Mouse (Mus musculus): ENCODE measurements around the gene Ptcd1.

The Ptcd1 gene

DNA sequence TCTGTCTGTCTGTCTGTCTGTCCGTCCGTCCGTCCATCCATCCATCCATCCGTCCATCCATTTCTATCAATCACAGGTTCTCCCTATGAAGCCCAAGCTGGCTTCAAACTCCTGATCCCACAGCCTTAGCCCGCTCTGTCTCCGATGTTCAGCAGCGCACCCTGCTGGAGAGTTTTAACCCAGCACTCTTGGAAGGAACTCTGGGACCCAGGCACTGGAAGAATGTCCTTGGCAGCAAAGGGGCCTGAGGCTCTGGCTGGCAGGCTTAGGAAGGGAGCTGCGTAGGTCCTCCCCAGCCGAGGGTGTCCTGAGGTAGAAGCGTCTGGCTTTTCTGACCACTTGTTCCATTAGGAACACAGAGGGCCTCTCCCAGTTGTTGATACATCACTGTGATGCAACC is 50.0 kb downstream of the Ptcd1 start:
- in situ Hi-C loops (cut with MboI, MseI), result loop anchor here in 1 of 2 experiments (25.0 kb wide), 1 partner anchor 1670 kb away; the partner anchor contains the start of gene Usp12

DNA sequence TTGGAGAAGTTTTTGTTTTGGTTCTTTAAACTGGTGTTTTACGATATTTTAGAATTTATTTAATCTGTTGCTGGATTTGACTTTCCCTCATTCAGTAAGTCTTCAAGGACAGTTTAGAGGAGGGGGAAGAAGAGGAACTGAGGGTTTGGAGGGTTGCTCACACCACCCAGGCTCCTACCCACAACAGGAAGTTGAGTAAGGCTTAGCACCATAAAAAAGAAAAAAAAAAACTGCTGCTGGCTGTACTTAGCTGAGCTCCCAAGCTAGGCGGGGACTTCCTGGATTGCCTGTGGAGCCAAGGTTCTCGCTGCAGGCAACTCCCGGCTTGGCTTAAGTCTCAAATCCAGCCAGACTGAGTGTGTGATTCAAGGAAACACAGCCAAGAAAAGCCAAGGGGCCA is 50.6 kb downstream of the Ptcd1 start:
- in situ Hi-C loops (cut with MboI, MseI), result loop anchor here in 1 of 2 experiments (25.0 kb wide), 1 partner anchor 1671 kb away; the partner anchor contains the start of gene Usp12

DNA sequence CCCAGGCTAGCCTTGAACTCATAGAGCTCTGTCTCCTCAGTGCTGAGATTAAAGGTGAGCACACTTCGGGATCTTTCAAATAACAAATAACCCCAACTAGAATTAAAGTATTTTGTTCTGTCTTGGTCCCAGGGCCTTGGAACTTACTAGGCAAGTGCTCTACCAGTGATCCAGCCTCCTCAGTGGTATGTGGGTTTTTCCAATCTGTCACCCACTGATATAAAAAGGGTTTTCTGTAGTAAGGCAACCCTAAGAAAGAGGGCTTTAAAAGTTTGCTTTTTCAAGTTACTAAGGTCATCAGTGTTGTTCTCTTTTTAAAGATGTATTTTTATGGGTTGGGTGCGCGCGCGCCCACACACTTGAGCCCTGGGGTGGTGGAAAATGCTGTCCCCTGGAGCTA is 51.2 kb downstream of the Ptcd1 start:
- in situ Hi-C loops (cut with MboI, MseI), result loop anchor here in 1 of 2 experiments (25.0 kb wide), 1 partner anchor 1672 kb away; the partner anchor contains the start of gene Usp12

DNA sequence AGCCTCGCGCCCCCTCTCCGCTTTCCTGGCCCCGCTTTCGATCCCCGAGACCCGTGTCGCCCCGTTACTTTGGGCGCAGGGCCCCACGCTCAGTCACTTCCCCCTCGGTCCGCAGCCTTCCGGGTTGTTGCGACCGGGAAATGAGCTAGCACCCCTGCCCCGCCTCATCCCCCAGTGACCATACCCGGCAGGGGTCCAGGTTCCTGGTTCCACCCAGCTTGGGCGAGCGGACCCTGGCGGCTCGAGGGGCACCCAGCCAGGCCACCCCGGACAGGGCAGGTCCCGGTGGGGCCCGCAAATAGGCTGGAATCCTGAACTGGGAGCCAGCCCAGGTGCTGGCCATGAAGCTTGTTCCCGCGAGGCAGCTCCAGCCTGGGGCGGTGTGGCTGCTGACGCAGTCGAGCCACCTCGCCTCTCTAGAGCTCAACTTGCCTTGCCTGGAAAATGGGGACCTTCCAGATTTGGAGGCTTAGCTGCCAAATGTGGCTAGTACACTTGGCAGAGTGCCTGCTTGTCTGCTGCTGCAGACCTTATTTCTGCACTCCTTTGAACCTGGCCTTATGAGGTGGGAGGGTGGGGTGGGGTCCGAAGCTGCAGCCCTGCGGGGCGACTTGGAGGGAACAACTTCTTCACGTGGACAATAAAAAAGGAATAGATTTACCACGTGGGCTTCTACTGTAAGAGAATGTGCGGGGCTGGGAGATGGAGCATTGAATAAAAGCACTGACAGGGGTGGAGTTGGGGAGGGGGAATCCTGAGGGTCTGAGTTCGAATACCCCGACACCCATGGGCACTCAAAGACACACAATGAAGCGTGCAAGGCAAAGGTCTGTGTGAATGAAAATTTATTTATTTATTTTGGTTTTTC is 52.1 kb downstream of the Ptcd1 start:
- in situ Hi-C loops (cut with MboI, MseI), result loop anchor here in 1 of 2 experiments (25.0 kb wide), 1 partner anchor 1672 kb away; the partner anchor contains the start of gene Usp12

DNA sequence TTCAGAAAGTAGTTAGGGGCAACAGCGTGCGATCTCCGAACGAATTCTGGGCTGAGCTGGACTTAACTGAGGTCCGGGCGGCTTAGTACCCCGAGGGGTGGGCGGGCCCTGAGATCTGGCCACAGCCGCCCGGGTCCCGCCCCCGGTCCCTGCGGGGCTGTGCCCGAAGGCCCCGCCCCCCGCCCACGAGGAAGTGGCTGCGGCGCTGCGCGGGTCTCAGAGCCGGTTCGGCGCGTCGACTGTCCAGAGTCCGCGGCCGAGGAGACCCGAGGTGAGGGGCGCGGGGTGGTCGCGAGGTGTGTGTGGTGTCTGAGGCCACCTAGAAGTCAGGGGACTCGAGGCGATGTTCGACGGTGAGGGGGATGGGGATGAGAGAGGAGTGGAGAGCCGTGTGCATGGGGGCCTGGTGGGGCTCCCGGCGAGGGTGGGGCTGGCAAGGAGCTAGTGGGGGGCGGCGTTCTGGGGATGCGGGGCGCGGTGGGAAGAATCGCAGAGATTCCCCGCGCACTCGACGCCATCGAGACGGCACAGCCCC is 52.8 kb downstream of the Ptcd1 start, which contains the start of gene Arpc1b:
Gene Arpc1b (plus strand): TSS at position 145 of the 535 bp plus-strand sequence.
- in situ Hi-C loops (cut with MboI, MseI), result loop anchor here in 1 of 2 experiments (25.0 kb wide), 1 partner anchor 1673 kb away; the partner anchor contains the start of gene Usp12

DNA sequence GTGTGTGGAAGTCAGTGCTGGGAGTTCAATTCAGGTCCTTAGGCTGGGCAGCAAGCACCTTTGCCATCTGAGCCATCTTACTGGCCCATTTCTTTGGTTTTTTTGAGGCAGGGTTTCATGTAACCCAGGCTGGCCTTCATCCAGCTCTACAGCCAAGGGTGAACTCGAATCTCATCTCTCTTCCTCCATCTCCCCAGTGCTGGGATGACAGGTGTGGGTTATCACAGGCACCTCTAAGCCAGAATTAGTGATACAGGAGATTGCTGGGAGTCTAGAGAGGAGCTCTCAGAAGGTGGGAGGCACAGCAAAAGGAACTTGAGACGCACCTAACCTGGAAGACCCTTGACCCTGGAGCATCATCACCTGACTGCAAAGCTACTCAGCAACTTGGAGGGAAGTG is 53.5 kb downstream of the Ptcd1 start:
- in situ Hi-C loops (cut with MboI, MseI), result loop anchor here in 1 of 2 experiments (25.0 kb wide), 1 partner anchor 1674 kb away; the partner anchor contains the start of gene Usp12

- in situ Hi-C loops (cut with MboI, MseI), result loop anchor here in 1 of 2 experiments (25.0 kb wide), 1 partner anchor 1675 kb away; the partner anchor contains the start of gene Usp12
Observed at GRCm38 (mm10) chr5:145112566-145112965, 54.3 kb downstream of the Ptcd1 start.

DNA sequence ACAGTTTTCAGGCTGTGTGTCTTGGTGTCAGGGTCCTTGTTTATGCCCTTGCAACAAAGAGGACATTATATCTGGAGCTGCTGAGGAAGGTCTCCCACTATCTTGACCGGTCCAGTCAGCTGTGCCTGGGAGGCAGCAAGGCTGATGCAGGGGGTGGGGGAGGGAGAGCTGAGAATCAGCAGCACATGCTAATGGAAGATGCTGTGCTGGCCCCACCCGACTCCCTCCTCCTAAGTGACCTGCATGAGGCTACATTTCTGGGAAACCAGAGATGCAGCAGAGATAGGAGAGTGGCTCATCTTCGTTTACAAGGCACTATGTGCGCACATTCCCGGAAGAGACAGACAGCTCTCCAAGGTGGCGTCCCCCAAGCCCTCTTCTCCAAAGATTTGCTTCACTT is 56.5 kb downstream of the Ptcd1 start:
- in situ Hi-C loops (cut with MboI, MseI), result loop anchor here in 1 of 2 experiments (25.0 kb wide), 1 partner anchor 1677 kb away; the partner anchor contains the start of gene Usp12

GRCm38 (mm10) chr5:145105694-145106275 is 61.1 kb downstream of the Ptcd1 start:
- in situ Hi-C loops (cut with MboI, MseI), result loop anchor here in 1 of 2 experiments (25.0 kb wide), 1 partner anchor 1682 kb away; the partner anchor contains the start of gene Usp12

GRCm38 (mm10) chr5:145104328-145104727 is 62.6 kb downstream of the Ptcd1 start:
- in situ Hi-C loops (cut with MboI, MseI), result loop anchor here in 1 of 2 experiments (25.0 kb wide), 1 partner anchor 1683 kb away; the partner anchor contains the start of gene Usp12

DNA sequence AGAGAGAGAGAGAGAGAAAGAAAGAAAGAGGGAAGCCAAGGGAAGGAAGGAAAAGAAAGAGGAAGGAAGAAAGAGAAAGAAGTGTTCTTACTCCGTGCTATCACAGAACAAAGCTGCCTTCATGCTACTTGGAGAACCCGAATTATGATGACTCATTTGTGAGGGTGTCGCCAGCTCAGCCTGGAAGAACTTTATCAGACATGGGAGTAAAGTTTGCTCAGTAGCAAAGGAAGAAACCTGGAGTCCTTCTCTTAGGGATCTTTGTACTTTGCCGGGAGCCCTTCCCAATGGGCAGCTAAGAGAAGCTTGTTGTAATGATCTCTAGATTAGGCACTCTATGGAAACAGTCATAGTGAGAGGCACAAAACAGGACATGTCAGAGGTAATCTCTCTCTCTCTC is 64.2 kb downstream of the Ptcd1 start:
- in situ Hi-C loops (cut with MboI, MseI), result loop anchor here in 1 of 2 experiments (25.0 kb wide), 1 partner anchor 1685 kb away; the partner anchor contains the start of gene Usp12

GRCm38 (mm10) chr5:145101451-145101850 is 65.5 kb downstream of the Ptcd1 start:
- in situ Hi-C loops (cut with MboI, MseI), result loop anchor here in 1 of 2 experiments (25.0 kb wide), 1 partner anchor 1686 kb away; the partner anchor contains the start of gene Usp12

- in situ Hi-C loops (cut with MboI, MseI), result loop anchor here in 1 of 2 experiments (25.0 kb wide), 1 partner anchor 1686 kb away; the partner anchor contains the start of gene Usp12
Observed at GRCm38 (mm10) chr5:145100960-145101359, 65.9 kb downstream of the Ptcd1 start.

GRCm38 (mm10) chr5:145098340-145098821 is 68.5 kb downstream of the Ptcd1 start:
- in situ Hi-C loops (cut with MboI, MseI), result no loop called here
